Mouse (Mus musculus): ENCODE measurements around the gene Phpt1. TPM values are rescaled to one million over a fixed set of nuclear protein-coding genes. Genes with fewer than 3 reads are reported as not detected.
"Not testable (repeated sequence)": the region's sequence is repeated elsewhere in the genome, so short reads cannot be mapped to it uniquely, and the experiment has no call there.

The Phpt1 gene
- polyA plus RNA-seq, 1 experiment, result 12.3 TPM

GRCm38 (mm10) chr2:25565741-25566140 is 9.3 kb downstream of the Phpt1 start:
- no peak overlapping the region for H3K4me3 ChIP-seq (replicated peaks; ENCODE audit: control insufficient read depth, low read depth, low read length)
- peak; percentile 22; the same call in 1 of the 2 replicates for TF ChIP-seq POLR2A (IDR thresholded peaks at IDR 0.05; ENCODE audit: borderline replicate concordance, control insufficient read depth, low read depth, low read length)
- no peak for TF ChIP-seq CTCF (IDR thresholded peaks at IDR 0.05; ENCODE audit: control insufficient read depth, insufficient read depth, low read length)
- WGBS, result 90% methylated on average over 8 of the region's 8 CpGs

GRCm38 (mm10) chr2:25561946-25562345 is 13.1 kb downstream of the Phpt1 start:
- Histone ChIP-seq H3K4me3 (replicated peaks; ENCODE audit: control insufficient read depth, low read depth, low read length) (no peak overlapping the region), H3K4me1 (ENCODE audit: control insufficient read depth, insufficient read depth, low read length) (peaks cover 1% of the 10 kb centered on the region; the same call in 1 of the 2 replicates), H3K27ac (ENCODE audit: control insufficient read depth, insufficient read depth, low read depth, low read length, poor library complexity) (no peak overlapping the region; the same call in 1 of the 2 replicates)
- no peak for TF ChIP-seq POLR2A (IDR thresholded peaks at IDR 0.05; ENCODE audit: borderline replicate concordance, control insufficient read depth, low read depth, low read length)
- no peak for TF ChIP-seq CTCF (IDR thresholded peaks at IDR 0.05; ENCODE audit: control insufficient read depth, insufficient read depth, low read length)
- WGBS, result 91% methylated on average over 9 of the region's 9 CpGs

More at GRCm38 (mm10) chr2:25565741-25566140, 9.3 kb downstream of the Phpt1 start:
- Histone ChIP-seq H3K4me1 (ENCODE audit: control insufficient read depth, insufficient read depth, low read length) (no peaks in the 10 kb centered on the region), H3K27ac (ENCODE audit: control insufficient read depth, insufficient read depth, low read depth, low read length, poor library complexity) (no peak overlapping the region)

- TF ChIP-seq CTCF (IDR thresholded peaks at IDR 0.05; ENCODE audit: control insufficient read depth, insufficient read depth, low read length) (no peak), POLR2A (IDR thresholded peaks at IDR 0.05; ENCODE audit: borderline replicate concordance, control insufficient read depth, low read depth, low read length) (no peak)
- WGBS, result 93% methylated on average over 8 of the region's 8 CpGs
- Histone ChIP-seq H3K4me3 (replicated peaks; ENCODE audit: control insufficient read depth, low read depth, low read length) (no peak overlapping the region), H3K27ac (ENCODE audit: control insufficient read depth, insufficient read depth, low read depth, low read length, poor library complexity) (no peak overlapping the region), H3K4me1 (ENCODE audit: control insufficient read depth, insufficient read depth, low read length) (peaks cover 1% of the 10 kb centered on the region; the same call in 1 of the 2 replicates)
Measured at GRCm38 (mm10) chr2:25560551-25560950, 14.5 kb downstream of the Phpt1 start.

- Histone ChIP-seq H3K4me3 (replicated peaks; ENCODE audit: control insufficient read depth, low read depth, low read length) (no peak overlapping the region), H3K27ac (ENCODE audit: control insufficient read depth, insufficient read depth, low read depth, low read length, poor library complexity) (no peak overlapping the region), H3K4me1 (ENCODE audit: control insufficient read depth, insufficient read depth, low read length) (peaks cover 1% of the 10 kb centered on the region; the same call in 1 of the 2 replicates)
- WGBS, result 82% methylated on average over 6 of the region's 6 CpGs
- no peak for TF ChIP-seq POLR2A (IDR thresholded peaks at IDR 0.05; ENCODE audit: borderline replicate concordance, control insufficient read depth, low read depth, low read length)
- TF ChIP-seq CTCF (IDR thresholded peaks at IDR 0.05; ENCODE audit: control insufficient read depth, insufficient read depth, low read length), result no peak
Measured at GRCm38 (mm10) chr2:25558774-25559173, 16.2 kb downstream of the Phpt1 start.

GRCm38 (mm10) chr2:25557964-25558360 is 17.1 kb downstream of the Phpt1 start:
- H3K27ac ChIP-seq (ENCODE audit: control insufficient read depth, insufficient read depth, low read depth, low read length, poor library complexity), result peak overlapping the region; percentile 77
- peak overlapping the region; percentile 95 for H3K4me3 ChIP-seq (replicated peaks; ENCODE audit: control insufficient read depth, low read depth, low read length)
- peaks cover 1% of the 10 kb centered on the region; the same call in 1 of the 2 replicates for H3K4me1 ChIP-seq (ENCODE audit: control insufficient read depth, insufficient read depth, low read length)
- WGBS, result 1% methylated on average over 24 of the region's 24 CpGs
- TF ChIP-seq POLR2A (IDR thresholded peaks at IDR 0.05; ENCODE audit: borderline replicate concordance, control insufficient read depth, low read depth, low read length), result no peak
- no peak for TF ChIP-seq CTCF (IDR thresholded peaks at IDR 0.05; ENCODE audit: control insufficient read depth, insufficient read depth, low read length)

- Histone ChIP-seq H3K27ac (ENCODE audit: control insufficient read depth, insufficient read depth, low read depth, low read length, poor library complexity) (peak within 1 kb of the TSS; percentile 77), H3K4me3 (replicated peaks; ENCODE audit: control insufficient read depth, low read depth, low read length) (peak within 1 kb of the TSS; percentile 95), H3K4me1 (ENCODE audit: control insufficient read depth, insufficient read depth, low read length) (peaks cover 1% of the 10 kb centered on the region; the same call in 1 of the 2 replicates)
- TF ChIP-seq CTCF (IDR thresholded peaks at IDR 0.05; ENCODE audit: control insufficient read depth, insufficient read depth, low read length) (no peak), POLR2A (IDR thresholded peaks at IDR 0.05; ENCODE audit: borderline replicate concordance, control insufficient read depth, low read depth, low read length) (no peak; the same call in 1 of the 2 replicates)
- WGBS, result under 1% methylated on average over 61 of the region's 61 CpGs
Measured at GRCm38 (mm10) chr2:25557221-25557963, 17.6 kb downstream of the Phpt1 start, which contains the start of gene Edf1. Gene Edf1 (plus strand): TSS chr2:25557847.

GRCm38 (mm10) chr2:25556296-25556695 is 18.7 kb downstream of the Phpt1 start:
- Histone ChIP-seq H3K27ac (ENCODE audit: control insufficient read depth, insufficient read depth, low read depth, low read length, poor library complexity) (no peak overlapping the region), H3K4me3 (replicated peaks; ENCODE audit: control insufficient read depth, low read depth, low read length) (no peak overlapping the region), H3K4me1 (ENCODE audit: control insufficient read depth, insufficient read depth, low read length) (peaks cover 1% of the 10 kb centered on the region; the same call in 1 of the 2 replicates)
- no peak for TF ChIP-seq POLR2A (IDR thresholded peaks at IDR 0.05; ENCODE audit: borderline replicate concordance, control insufficient read depth, low read depth, low read length)
- 57% methylated on average over 1 of the region's 1 CpGs for WGBS

- H3K27ac ChIP-seq (ENCODE audit: control insufficient read depth, insufficient read depth, low read depth, low read length, poor library complexity); H3K4me1 ChIP-seq (ENCODE audit: control insufficient read depth, insufficient read depth, low read length); H3K4me3 ChIP-seq (replicated peaks; ENCODE audit: control insufficient read depth, low read depth, low read length): not testable (repeated sequence)
- 45% methylated on average over 2 of the region's 2 CpGs for WGBS
Measured at GRCm38 (mm10) chr2:25555479-25555878, 19.5 kb downstream of the Phpt1 start.

- WGBS, result 77% methylated on average over 4 of the region's 4 CpGs
- H3K27ac ChIP-seq (ENCODE audit: control insufficient read depth, insufficient read depth, low read depth, low read length, poor library complexity); H3K4me1 ChIP-seq (ENCODE audit: control insufficient read depth, insufficient read depth, low read length); H3K4me3 ChIP-seq (replicated peaks; ENCODE audit: control insufficient read depth, low read depth, low read length): not testable (repeated sequence)
Measured at GRCm38 (mm10) chr2:25553171-25553786, 21.7 kb downstream of the Phpt1 start.

Data from bone marrow, adult 2 months (tissue).